Mouse (Mus musculus): ENCODE measurements at regions not wholly inside any gene's neighbourhood (a gene's known extent, or its start where the extent isn't known, plus 50 kb on each side); places are given as distances from the start of the nearest gene placed in this dataset.

DNA sequence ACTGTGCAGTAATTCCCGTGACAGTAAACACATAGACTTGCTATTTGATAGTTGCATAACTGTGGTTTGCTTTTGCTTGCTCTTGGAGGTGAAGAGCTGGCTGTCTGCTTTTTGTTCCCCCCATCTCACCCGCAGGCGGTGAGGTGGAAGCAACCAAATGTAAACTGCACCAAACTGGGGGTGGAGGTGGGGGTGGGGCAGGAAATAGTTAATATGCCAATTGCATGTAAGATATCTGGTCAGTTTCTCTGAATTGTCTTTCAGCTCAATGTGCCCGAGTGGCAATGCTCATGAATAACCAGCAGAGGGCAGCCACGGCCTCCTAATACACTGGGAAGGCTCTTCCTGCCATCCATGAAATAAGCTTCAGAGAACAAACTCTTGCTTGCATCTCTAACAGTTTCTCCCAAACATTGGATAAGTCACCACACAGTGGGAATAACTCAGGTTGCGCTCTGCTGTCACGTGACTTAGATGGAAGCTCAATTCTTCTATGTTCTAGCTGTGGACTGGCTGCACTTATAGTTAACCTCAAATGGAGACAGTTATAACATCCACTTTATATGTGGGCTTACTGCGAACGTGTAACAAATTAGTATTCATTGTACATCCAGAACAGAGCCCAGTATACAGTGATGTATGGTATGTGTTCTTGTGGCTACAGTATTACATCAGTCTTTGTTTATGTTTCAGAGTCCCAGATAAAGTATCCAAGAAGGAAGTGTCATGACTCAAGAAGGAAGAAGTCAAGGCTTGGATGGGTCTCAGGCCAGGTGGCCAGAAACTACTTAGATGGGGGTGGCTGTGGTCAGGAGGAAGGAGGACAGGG is 62.0 kb upstream of the Egflam start:
- peak; percentile 71 for DNase-seq

DNA sequence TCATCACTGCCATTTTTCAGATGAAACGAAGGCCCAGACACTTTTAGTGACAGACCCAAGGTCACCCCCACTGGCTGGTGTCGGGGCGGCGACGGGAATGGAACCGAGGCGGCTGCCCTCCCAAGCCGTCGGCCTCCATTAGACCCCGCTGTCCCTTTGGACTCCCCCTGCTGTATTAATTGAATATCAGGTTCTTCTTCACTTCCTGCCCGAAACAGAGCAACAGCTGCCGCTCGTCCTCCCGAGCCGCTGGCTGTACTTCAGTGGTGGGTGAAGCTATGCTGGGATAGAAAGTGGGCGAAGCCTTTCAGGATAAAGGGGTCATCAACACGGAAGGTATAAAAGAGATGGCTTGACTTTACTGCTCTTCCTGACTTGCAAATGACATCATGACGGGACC is 64.4 kb upstream of the Egflam start:
- DNase-seq = no peak

DNA sequence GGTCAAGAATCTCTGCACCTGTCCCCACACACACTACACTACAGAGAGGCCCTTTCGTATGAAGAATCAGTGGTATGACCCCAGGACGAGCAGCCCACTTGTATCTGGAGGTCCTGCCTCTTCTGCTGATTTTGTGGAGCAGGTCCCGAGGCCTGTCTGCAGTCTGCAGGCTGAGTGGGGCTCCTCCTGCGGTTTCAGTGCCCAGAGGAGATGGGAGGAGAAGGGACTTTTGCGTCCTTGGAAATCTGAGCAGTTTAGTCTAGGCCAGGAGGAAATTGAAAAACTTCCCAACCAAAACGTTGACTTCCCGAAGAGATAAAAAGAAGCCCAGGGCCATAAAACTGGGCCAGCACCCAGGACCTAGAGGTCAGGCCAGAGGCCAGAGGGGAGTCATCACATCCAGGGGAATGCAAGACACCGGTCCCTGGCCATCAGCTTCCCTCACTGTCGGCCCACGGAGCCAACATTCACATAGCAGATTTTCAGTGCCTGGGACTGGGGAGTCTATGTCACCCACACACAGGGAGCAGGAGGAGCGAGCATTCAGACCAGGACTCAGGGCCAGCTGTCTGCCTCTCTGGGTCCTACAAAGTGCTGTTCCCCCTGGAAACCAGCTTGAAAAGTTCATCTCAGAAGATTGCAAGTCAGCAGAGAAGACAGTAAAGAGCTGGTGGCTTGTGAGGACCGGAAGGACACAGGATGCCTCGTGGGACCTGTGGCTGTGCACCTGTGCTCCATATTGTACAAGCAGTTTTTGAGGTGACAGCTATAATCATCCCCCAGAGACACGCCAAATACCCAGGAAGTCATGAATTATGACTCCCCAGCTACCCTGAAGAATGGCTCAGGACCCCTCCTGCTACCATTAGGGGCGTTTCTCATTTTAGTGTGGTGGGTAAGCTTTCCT is 65.5 kb upstream of the Egflam start:
- DNase-seq = no peak

DNA sequence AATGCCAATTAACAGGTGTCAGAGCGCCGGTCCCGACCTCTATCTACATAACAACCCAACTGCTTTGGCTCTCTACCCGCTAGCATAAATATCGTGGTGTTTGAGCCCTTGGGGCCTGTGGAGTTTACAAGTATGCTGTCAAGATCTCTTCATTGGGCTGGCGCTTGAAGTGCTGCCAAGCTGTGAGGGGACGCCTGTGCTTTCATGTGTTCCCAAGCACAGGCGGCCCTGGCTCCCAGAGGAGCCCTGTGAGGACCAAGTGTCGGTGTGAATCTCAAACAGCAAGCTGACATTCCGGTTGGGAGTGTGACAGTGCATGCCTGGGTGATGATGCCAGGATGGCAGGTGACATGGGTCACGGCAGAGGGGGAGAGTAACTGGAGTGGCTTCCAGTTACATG is 82.0 kb upstream of the Egflam start:
- peak; percentile 76 for DNase-seq

DNA sequence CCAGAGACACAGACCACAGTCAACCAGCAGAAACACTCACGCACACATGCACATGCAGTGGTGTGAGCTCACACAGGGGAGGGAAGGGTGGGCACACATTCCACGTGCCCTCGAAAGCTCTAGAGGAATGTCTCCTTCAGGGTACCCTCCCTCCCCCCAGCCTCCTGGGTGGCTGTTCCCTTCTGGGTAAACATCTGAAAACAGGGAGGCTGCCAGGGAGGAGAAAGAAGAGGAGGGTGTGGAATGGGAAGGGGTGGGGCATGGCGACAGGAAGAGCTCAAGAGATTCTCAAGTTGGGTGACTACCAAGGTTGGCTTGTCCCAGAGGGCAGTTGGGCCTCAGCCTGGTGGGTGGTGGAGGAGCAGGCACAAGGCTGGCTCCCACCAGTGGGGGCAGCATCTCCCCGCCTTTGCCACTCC is 82.6 kb upstream of the Egflam start:
- DNase-seq = peak; percentile 42

DNA sequence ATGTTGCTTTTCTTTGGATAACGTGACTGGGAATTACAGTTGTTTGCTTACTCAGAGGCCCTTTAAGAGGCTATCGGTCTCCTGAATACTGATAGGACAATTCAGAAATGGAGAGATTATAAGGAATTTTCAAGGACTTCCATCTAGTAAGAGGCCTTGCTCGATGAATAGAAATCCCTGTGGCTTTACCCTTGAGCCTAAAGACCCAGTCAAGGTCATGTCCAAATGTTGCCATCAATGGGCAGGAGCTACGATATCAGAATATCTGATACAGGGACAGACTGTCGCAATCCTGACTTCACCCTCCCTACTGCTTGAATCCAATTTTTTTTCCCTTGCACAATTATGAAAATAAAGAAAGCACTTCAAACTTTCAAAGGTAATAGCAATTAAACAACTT is 85.5 kb upstream of the Egflam start:
- no peak for DNase-seq

DNA sequence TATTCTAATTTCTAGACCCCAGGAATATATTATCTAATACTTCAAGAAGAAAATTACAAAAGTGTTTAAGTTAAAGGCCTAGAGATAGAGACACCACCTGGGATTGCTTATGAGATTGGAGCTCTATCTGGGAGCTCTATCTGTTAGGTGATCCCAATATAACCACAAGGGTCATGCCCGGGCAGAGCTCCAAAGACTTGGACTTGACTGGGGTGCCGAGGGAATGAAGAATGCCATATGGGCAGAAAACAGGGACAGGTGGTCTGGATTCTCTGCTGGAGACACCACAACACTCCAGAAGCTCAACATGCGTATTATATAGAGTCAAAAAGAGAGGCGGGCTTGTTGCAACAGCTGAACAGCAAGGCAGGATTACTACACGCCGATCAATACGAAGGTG is 92.9 kb upstream of the Egflam start:
- DNase-seq = no peak

DNA sequence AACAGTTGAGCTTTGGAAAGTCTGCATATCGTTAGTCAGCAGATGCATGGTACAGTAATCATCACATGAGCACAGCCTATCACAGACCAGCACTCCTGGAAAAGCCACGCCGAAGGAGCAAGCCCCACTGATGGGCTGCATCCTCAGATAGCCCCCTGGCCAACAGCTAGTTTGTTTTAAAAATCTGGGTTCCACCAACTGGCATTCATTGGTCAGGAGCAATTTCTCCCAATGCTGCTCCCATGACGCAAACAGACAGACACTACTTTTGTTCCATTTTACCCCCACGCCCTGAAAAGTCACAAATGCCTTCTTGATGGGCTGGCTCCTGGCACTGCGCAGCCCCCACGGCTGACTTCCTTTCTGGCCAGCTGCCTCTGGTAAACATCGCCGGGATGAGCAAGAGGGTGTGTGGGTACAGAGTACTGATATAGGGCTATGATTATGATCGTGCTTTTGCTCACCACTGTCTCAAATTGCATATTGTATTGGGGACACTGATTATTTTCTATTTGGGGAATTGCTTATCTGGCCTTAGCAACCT is 95.0 kb upstream of the Egflam start:
- no peak for DNase-seq

DNA sequence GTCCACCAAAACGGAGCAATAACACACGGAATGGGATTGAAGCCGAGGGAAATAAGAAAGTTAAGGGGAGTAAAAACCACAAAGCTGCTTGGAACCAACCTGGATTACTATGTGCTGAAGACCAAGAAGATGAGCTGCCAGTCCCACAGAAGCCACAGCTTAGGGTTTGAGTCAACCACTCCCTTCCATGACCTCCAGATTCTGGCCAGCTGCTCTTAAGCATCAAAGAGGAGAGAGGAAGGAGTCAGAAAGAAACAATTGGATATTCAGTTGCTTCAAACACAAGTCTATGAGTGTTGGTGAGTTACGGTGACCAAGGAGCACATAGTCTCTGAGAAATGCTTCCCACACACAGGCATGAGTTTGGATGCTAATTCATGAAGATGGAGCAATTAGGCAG is 99.7 kb upstream of the Egflam start:
- DNase-seq = no peak

DNA sequence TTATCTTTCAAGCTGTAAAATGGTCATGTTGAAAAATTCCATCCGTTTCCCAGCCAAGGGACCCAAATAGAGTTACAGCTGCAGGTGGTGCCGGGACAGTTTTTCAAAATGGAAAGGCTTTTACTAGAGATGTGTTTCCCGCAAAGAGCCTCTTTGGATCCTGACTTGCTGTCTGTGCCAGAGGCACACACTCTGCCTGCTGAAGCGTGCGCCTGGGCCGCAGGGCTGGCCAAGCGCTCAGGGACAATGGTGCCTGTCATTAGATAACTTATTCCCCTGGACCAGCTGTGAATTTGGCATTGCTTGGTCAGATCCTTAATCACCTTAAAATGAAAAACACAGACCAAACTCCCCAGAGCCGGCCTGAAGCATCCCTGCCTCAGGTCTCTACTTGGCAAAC is 110.3 kb upstream of the Egflam start:
- DNase-seq = no peak

DNA sequence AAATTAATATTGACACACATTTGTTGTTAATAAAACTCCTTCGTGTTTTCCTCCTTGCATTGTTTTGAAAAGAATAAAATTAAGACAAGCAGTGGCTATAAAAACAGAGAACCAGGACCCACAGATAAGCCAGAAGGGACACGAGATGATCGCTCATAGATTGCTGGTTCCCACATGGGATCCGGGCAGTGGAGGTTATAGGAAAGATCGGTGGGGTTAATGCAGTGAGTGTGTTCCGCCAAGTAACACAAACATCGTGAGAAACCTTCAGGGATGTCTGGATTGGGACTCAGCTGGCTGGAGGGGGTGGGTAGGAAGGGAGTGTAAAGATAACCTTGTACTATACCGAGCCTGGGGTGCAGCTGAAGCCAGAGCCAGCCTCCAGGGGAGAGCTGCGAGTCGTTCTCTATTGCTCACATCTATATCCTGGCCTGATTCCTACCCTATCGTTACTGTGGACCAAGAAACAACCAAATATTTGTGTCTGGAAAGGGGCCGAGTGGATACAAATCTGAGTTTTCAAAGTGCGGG is 116.6 kb upstream of the Egflam start:
- DNase-seq = no peak

DNA sequence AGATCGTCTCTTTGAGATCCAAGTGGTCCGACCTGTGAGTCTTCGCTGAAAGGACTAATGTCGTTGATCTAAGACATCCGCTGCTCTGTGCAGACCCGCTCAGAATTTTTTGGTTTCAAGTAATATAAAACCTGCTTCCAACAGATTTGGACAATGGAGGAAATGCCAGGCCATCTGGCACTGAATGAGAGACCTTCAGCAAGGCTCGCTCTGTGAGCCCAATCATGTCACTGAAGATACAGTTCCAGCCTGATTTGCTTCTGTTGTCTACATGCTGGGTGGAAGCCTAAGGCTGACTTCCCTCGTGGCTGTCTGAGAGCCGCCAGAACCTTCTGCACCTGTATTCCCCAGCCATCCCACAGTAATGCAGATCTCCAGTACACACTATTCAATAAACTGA is 123.4 kb upstream of the Egflam start:
- no peak for DNase-seq

DNA sequence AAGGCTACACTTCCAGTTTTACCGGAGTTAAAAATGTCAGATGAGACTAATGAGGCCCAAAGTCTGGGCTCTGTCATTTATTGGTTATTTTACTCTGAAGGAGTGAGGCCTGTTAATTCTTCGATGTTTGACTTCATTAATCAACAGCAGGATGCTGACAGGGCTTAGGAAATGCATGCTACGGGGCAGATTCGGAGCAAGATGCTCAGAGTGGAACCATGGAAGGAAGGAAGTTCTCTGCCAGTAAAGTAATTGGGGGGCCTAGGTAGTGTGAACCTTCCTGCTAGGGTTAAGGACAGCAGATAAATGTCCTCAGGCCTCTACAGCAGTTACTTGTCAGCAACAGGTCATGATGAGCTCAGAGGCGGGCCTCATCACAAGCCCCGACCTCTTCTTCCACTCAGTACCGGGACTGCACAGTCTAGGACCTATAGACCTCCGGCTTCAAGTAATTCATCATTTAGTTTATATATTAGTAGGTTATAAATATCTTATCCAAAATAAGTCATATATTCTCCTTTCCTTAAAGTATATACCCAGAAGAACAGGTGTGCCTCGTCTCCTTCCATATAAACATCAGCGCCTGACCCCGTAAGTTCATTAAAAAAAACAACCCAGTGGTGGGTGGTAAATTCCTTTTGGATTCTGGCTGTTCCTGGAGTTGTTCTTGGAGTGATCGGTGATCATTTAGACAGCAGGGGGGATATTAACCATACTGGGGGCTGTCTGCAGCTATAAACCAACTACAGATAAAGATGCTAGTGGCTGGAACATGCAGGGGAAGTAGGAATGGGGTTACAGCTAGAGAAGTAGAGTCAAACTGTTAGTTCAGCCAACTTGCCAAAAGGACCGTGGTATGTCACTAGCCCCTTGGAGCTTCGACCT is 124.9 kb upstream of the Egflam start:
- no peak for DNase-seq

DNA sequence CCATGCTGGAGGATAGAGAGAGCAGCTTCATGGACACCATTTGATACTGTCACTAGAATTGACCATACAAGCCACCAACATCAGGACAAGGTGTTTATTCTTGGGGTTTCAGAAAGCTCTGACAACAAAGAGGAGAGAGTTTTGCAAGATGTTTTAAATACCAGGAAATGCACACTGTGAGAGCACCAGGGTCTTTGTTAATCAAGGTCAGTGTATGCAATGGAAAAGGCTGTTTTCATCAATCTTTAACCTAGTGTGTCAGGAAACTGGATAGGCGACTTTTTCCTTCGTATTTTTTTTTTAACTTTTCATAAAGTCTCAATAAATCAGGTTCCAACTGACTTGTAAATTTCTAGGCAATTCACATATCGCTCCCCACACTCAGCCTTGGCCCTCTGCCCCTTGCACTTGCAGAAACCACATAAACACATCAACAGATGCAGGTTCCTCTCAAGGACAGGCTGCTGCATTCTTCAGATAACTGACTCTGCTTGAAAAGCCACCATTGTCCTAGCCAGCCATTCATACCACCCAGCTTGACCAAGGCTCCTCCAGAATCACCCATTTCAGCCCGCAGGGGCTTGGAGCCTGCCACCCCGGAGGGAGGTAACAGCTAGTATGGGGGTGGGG is 132.9 kb upstream of the Egflam start:
- no peak for DNase-seq

DNA sequence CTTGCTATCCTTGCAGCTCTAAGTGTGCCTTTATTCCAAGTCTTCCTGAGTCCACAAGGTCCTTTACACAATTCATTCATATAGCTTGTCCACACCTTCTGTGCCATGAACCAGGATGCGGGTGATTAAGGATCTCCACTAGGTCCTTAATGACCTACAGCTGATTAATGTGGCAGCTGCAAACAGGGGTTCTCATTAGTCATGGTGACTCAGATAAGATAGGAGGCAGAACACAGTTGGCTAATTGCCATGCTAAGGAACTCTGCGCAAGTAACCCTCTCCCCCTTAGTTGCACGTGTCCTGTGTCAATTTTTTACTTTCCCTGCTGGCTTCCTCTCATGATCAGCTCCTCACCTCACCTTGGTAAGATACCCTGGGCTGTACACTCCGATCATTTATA is 139.7 kb upstream of the Egflam start:
- no peak for DNase-seq

DNA sequence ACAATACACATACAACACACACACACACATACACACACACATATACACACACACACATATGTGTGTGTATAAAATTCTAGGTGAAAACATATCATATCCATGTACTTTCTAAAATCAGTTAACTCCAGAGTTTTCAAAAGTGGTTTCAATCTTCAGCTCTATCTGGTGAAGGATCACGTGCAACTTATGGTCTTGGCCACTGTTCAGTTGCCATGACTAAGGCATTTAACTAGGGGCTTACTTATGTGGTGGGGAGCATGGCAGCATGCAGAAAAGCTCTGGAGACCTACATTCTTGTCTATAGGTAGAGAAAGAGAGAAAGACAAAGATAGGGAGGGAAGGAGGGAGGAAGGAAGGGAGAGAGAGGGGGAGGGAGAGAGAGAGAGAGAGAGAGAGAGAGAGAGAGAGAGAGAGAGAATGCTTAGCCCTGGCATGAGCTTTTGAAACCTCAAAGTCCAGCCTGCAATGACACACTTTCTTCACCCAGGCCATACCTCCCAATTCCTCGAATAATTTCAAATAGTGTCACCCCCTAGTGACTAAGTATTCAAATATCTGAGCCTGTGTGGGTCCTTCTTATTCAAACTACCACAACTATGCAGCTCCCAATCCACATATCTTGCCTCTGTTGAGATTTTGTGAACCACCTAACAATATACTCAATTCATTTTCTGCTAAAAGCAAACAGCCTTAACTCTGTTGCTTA is 155.1 kb upstream of the Egflam start:
- no peak for DNase-seq

DNA sequence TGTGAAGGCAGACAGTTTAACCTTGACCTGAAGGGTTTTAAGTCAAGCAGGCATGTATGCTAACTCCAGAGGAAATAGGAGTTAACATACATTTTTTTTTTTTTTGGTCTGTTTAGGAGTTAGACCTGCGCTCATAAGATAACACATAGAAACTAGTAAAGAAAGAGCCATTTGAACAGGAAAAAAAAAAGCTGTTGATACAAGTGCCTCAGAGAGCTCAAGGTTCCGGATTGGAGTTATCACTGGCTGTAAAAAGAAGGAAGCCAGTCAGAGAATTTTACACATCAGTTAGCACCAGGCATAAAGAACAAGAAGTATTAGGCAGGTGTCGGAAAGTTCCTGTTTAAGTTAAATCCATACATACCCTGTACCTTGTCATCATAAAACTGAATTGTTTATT is 156.2 kb upstream of the Egflam start:
- no peak for DNase-seq

DNA sequence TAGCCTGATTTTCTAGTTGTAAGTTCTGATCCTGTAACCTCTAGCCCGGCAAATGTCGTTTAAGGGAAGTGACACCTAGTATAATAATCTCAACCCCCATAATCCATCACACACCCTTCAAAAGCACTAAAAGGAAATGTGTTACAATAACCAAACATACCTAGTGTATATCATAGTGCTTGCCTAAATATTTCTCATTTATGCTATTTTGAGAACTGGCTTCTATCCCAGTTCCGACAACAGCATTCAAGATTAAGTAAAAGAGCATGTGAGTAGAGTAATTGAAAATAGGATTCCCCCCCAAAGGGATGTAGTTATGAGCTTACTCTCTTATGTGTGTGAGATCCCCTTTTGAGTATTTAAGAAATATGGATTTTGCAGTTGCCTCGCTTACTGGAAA is 165.1 kb upstream of the Egflam start:
- DNase-seq = no peak

DNA sequence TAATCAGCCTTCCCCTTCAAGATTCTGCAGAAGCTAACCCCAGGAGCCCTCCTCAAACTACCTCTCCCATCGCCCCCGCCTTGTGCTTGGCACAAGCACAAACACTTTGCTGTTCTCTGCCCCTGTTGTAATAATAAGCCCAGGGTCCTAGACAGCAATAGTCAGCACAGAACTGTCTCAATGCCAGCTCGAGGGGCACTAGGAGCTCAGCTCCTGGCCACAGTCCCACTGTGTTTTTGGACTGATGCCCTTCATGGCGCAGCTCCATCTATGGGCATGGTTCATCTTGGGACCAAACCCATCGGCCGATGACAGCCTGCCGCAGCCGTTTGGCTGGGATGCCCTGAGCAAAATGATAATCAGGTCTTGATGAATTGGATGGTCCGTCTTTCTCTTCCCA is 165.5 kb upstream of the Egflam start:
- DNase-seq = peak; percentile 12

DNA sequence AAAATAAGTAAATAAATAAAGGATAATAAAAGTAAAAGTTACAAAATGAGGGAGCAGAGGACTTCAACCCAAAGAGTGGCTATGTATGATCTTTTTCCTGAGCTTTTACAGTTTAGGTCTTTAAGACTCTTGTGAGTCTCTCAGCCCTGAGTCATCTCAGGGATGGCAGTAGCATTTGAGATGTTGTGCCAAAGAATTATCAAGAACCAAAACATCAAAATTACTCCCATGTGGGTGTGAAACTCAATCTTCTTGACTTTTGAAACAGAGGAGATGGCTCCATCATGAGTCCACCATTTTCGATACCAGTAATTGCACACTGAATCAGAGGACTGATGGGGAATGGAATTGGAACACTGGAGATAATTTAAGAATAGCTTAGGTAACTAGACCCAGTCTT is 174.0 kb upstream of the Egflam start:
- no peak for DNase-seq

DNA sequence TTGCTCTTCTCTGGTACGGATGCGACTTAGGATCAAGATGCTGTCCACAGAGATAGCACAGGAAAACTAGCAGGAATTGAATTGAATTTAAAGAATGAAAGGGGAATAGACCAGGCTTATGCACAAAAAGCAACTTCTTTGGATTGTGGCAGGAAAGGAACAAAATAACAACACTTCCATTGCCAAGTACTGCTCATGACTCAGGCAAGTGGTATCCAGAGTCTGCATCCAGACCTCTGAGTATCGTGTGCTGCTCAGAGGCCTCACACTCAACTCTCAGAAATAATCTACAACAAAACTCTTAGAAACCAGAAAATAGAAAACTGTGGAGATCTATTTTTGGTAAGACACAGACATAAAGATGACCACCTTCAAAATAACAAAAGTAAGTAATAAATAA is 176.1 kb upstream of the Egflam start:
- no peak for DNase-seq
